Mouse (Mus musculus) 416B (cell line): ENCODE measurements around the gene Nfatc2.
A peak's percentile ranks its signal among the peaks of the same experiment; 100 is the strongest.

Source experiments
- DNase-seq: peaks from one replicate; pipeline ENCODE4 v3.0.0; 2011; ENCODE audit warnings: low read depth

The Nfatc2 gene

GRCm38 (mm10) chr2:168489953-168490352 lies 111.5 kb downstream of the Nfatc2 start:
- peak; percentile 28 for DNase-seq

- no peak for DNase-seq
Measured at GRCm38 (mm10) chr2:168488158-168488925, 113.1 kb downstream of the Nfatc2 start.

- DNase-seq = no peak
Measured at GRCm38 (mm10) chr2:168481121-168481520, 120.3 kb downstream of the Nfatc2 start.

DNA sequence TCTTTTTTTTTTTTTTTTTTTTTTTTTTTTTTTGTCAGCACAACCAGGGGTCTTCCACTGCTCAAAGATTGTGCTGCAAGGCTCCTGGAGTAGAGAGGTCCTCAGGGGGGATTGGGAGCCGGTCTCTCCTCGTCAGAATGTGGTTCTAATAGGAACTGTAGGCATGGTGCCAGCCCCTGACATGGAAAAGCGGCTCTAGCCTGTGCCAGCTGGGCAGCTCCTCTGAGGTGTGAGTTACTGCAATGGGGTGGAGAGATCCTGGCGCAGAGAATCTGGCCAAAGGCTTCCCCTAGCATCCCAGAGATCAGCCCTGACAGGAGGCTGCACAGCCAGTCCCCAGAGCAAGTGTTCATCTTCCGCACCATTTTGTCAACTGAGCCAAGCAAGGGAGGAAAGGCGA lies 120.8 kb downstream of the Nfatc2 start:
- no peak for DNase-seq

- DNase-seq = no peak
Measured at GRCm38 (mm10) chr2:168479930-168480329, 121.5 kb downstream of the Nfatc2 start.

DNA sequence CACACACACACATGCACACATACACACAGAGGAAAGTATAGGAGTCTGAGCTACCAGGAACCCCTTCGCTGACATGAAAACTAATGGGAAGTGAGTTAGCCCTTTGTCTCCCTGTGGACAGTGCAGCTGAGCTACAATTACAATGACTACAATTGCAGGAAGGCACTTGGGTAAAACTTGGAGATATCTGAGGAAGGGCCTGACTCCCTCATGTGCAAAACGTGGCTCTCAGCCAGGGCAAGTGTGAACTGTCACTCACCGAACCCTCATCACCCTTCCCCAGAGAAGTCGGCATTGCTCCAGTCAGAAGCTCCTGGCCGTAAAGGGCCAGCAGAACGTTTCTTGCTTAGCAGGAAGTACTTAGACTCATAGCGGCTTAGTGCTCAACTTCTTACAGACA lies 123.0 kb downstream of the Nfatc2 start:
- no peak for DNase-seq

GRCm38 (mm10) chr2:168473496-168473895 lies 128.0 kb downstream of the Nfatc2 start:
- peak; percentile 31 for DNase-seq

GRCm38 (mm10) chr2:168472899-168473298 lies 128.6 kb downstream of the Nfatc2 start:
- DNase-seq = peak; percentile 72

DNA sequence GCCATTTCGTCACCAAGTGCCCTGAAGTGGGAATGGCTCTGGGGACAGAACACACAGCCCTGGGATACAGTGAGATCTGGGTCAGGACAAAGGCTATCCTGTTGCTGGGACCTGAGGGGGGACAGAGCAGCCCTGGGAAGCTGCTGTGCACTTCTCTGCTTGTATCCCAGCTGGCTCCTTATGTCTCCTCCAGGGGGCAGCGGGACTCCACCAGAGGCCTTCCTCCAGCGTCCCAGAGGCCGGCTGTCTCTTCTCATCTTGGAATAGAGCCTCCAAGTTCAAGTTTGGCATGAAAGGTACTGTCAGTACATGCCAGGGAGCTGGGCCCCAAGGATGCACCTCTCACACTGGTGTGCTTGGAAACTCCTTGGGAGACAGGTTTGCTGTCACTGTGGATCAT lies 132.4 kb downstream of the Nfatc2 start:
- DNase-seq = peak; percentile 68

GRCm38 (mm10) chr2:168467166-168467565 lies 134.3 kb downstream of the Nfatc2 start:
- DNase-seq = no peak

- DNase-seq = no peak
Measured at GRCm38 (mm10) chr2:168466066-168466465, 135.4 kb downstream of the Nfatc2 start.

GRCm38 (mm10) chr2:168465646-168466045 lies 135.8 kb downstream of the Nfatc2 start:
- DNase-seq = no peak

- no peak for DNase-seq
Measured at GRCm38 (mm10) chr2:168461865-168462264, 139.6 kb downstream of the Nfatc2 start.

- peak; percentile 35 for DNase-seq
Measured at GRCm38 (mm10) chr2:168459627-168460026, 141.8 kb downstream of the Nfatc2 start.

- no peak for DNase-seq
Measured at GRCm38 (mm10) chr2:168458583-168458982, 142.9 kb downstream of the Nfatc2 start.

DNA sequence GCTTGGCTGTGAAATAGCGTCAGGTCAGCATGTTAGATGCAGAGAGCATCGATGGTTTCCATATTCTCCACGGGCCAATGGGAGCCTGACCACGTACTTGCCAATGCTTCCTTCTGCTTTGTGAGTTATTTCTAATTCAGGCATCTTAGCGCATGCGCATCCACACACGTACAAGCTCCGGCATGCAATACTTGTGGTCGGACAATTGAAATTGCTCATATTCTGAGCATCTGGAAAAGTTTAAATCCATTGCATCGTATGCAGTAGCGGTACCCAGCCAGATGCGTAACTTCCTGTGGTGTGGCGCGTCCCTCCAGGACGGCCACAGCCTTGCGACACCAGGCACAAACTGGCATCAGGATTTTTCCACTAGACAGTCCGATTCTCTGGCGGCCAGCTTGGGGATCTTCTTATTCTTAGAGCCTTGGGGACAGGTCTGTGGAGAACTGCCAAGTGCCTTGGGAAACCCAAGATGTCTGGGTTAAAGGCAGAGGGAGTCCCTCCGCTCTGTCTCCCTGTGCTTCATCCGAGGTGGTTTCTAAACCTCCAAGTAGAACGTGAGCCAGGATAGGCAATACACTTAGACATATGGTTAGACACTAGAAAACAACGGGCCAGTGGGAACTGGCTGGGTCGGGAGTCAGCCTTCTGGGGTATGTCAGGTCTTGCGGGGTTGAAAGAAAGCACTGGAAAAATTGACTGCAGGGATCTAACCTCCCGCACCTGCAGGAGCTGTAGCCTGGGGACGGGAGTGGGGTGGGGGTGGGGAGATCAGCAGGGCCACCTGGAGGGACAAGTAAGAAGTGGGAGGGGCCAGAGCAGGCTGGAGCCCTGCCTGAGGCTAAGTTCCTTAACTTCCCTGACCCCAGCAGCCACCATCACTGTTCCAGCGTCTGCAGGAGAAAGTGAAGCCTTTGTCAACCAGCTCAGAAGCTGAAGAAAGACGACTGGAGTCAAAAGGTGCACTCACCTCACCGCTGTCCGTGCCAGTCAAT lies 149.4 kb downstream of the Nfatc2 start:
- DNase-seq = peak; percentile 34

DNA sequence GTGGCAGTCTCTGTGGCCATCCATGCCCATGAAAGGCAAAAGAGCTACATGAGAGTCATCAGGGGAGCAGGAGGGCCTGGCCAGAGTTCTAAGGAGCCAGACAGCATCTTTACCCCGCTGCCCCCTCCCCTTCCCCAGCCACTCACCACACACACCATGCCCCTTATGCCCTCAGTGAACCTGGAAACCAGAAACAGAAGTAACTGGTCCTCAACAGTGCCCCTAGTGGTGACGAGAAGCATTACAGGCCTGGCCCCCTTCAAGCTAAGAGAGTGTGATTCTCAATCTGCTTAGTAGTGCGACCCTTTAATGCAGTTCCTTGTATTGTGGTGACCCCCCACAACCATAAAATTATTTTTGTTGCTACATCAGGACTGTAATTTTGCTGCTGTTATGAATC lies 150.5 kb downstream of the Nfatc2 start:
- DNase-seq = peak; percentile 38

GRCm38 (mm10) chr2:168448054-168448453 lies 153.4 kb downstream of the Nfatc2 start:
- DNase-seq = no peak

- no peak for DNase-seq
Measured at GRCm38 (mm10) chr2:168447601-168448000, 153.9 kb downstream of the Nfatc2 start.

- peak; percentile 53 for DNase-seq
Measured at GRCm38 (mm10) chr2:168445211-168445810, 156.1 kb downstream of the Nfatc2 start.

DNA sequence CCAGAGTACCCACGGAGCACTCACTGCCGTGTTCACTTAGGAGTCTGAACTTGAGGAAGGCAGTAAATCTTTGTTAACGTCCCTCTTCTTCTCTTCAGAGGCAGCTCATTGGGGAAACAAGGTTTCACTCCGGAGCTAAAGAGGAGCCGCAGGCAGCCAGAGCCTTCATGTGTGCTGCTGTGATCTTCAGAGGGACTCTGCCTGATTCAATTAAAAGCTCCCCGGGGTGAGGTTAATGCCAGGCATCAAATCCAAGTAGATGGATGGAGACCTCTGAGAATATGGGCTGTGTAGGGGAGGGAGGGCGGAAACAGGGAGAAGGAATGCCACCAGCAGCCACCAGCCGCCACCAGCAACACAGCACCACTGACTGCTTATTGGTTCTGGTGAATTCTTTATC lies 157.3 kb downstream of the Nfatc2 start:
- DNase-seq = no peak

- no peak for DNase-seq
Measured at GRCm38 (mm10) chr2:168441494-168441893, 160.0 kb downstream of the Nfatc2 start.
